Comparison of ENCODE assay signal across 28 mouse cellular contexts in the genomic region with DNA sequence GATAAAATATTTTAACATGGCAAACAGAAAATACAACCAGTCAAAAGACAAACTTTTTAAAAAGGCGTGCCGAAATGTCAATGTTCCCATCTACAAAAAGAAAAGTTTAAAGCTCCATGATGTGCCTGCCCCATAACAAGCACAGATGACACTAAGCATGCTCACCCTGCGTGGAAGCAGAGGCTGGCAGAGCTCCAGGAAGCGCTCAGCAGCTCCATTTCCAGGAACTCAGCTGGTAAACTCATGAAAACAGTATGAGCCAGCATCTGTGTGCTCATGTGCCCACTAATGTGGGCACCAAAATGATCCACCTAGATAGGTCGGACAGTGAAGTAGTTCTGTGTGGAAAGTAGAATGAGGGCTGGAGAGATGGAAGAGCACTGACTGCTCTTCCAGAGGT. TPM values are rescaled to one million over a fixed set of nuclear protein-coding genes. Genes with fewer than 3 reads are reported as not detected.
DNase-seq lines count a peak whose midpoint lies in the region; ATAC-seq and TF ChIP-seq lines count a peak whose summit lies in the region.
"Had no signal": no experiment of that assay in that cellular context is flagged by ENCODE, and none has a peak within 500 bp of the region (broad histone marks: within the 10 kb centered on the region; RNA-seq: fewer than 3 reads in every experiment).

No protein-coding gene starts in this region.

- H3K9ac ChIP-seq in liver, postnatal 0 days (replicated peaks) = no peak overlapping the region
- H3K9ac ChIP-seq: embryonic facial prominence, embryonic 12.5 days; forebrain, embryonic 13.5 days; heart, embryonic 12.5 days; liver, embryonic 13.5 days; midbrain, embryonic 15.5 days; neural tube, embryonic 12.5 days had no signal

- H3K4me2 ChIP-seq in liver, postnatal 0 days (ENCODE audit: low read depth, low read length) = no peak overlapping the region
- H3K4me2 ChIP-seq: embryonic facial prominence, embryonic 12.5 days; forebrain, embryonic 13.5 days; heart, embryonic 12.5 days; liver, embryonic 13.5 days; midbrain, embryonic 15.5 days; neural tube, embryonic 12.5 days had no signal

- no peak for TF ChIP-seq CTCF in liver, postnatal 0 days (IDR thresholded peaks at IDR 0.05; ENCODE audit: low read depth)
- TF ChIP-seq CTCF in brain, embryonic 14.5 days (IDR thresholded peaks at IDR 0.05; ENCODE audit: borderline replicate concordance, extremely low read depth, insufficient read depth, insufficient read length) = no peak

- DNase-seq in heart, postnatal 4 days = peak; percentile 30
- no peak for DNase-seq in heart, adult 8-10 months (ENCODE audit: low spot score)
- peak; percentile 29 for DNase-seq in liver, postnatal 0 days
- DNase-seq in liver = no peak
- peak; percentile 7 for DNase-seq in brain, embryonic 14.5 days (ENCODE audit: low read depth)
- DNase-seq in limb, embryonic 10.5 days (ENCODE audit: low spot score) = no peak
- DNase-seq: adrenal gland, adult 8-10 months; B cell, adult 2 months; cerebellum, adult 11 months; heart, postnatal 10 days; kidney, adult 18-20 months; kidney, postnatal 25 days; liver, embryonic 13.5 days; lung, postnatal 4 days; retina, postnatal 1 day; right cerebral cortex, postnatal 4 days; thymus, postnatal 14 days had no signal

- no peak overlapping the region for H3K4me3 ChIP-seq in liver, postnatal 0 days (ENCODE audit: low read depth, low read length)
- no peak overlapping the region for H3K4me3 ChIP-seq in limb, embryonic 10.5 days
- H3K4me3 ChIP-seq: embryonic facial prominence, embryonic 12.5 days; erythroblast, embryonic 14.5 days; forebrain, embryonic 13.5 days; heart, embryonic 12.5 days; liver, embryonic 13.5 days; midbrain, embryonic 15.5 days; neural tube, embryonic 12.5 days had no signal

- H3K36me3 ChIP-seq in liver, postnatal 0 days (replicated peaks; ENCODE audit: insufficient read depth, low read length) = peaks cover 17% of the 10 kb centered on the region
- peaks cover 78% of the 10 kb centered on the region for H3K36me3 ChIP-seq in limb, embryonic 10.5 days

- ATAC-seq in liver, postnatal 0 days = no peak
- no peak for ATAC-seq in erythroid progenitor cell, adult 5-6 weeks (replicated peaks; ENCODE audit: low FRiP score, poor library complexity, severe bottlenecking)
- ATAC-seq: activated CD4-positive, CD25-positive, alpha-beta regulatory T cell, adult 4 months; forebrain, embryonic 13.5 days; midbrain, embryonic 15.5 days had no signal

- no peaks in the 10 kb centered on the region for H3K9me3 ChIP-seq in liver, postnatal 0 days (ENCODE audit: low read length)
- H3K9me3 ChIP-seq in limb, embryonic 10.5 days (replicated peaks) = no peaks in the 10 kb centered on the region
- H3K9me3 ChIP-seq: embryonic facial prominence, embryonic 12.5 days; forebrain, embryonic 13.5 days; G1E; heart, embryonic 12.5 days; liver, embryonic 13.5 days; midbrain, embryonic 15.5 days; neural tube, embryonic 12.5 days had no signal

- no peak overlapping the region for H3K27ac ChIP-seq in liver, postnatal 0 days (ENCODE audit: low read depth)
- no peak overlapping the region for H3K27ac ChIP-seq in limb, embryonic 10.5 days
- H3K27ac ChIP-seq: embryonic facial prominence, embryonic 12.5 days; forebrain, embryonic 13.5 days; liver, embryonic 13.5 days; midbrain, embryonic 15.5 days; neural tube, embryonic 12.5 days had no signal

- TF ChIP-seq POLR2A in brain, embryonic 14.5 days (IDR thresholded peaks at IDR 0.05; ENCODE audit: borderline replicate concordance, extremely low read depth, insufficient read depth, insufficient read length, poor library complexity, severe bottlenecking) = no peak

- peaks cover 4% of the 10 kb centered on the region for H3K4me1 ChIP-seq in liver, postnatal 0 days (ENCODE audit: insufficient read depth)
- no peaks in the 10 kb centered on the region for H3K4me1 ChIP-seq in limb, embryonic 10.5 days
- H3K4me1 ChIP-seq: embryonic facial prominence, embryonic 12.5 days; forebrain, embryonic 13.5 days; heart, embryonic 12.5 days; midbrain, embryonic 15.5 days; neural tube, embryonic 12.5 days had no signal

- no peaks in the 10 kb centered on the region for H3K27me3 ChIP-seq in liver, postnatal 0 days (ENCODE audit: insufficient read depth, low read length)
- no peaks in the 10 kb centered on the region for H3K27me3 ChIP-seq in limb, embryonic 10.5 days (ENCODE audit: low read depth, poor library complexity, severe bottlenecking)
- H3K27me3 ChIP-seq: CH12.LX; embryonic facial prominence, embryonic 12.5 days; forebrain, embryonic 13.5 days; heart, embryonic 12.5 days; liver, embryonic 13.5 days; midbrain, embryonic 15.5 days; neural tube, embryonic 12.5 days had no signal

- WGBS in liver, postnatal 0 days (ENCODE audit: insufficient replicate concordance) = 67% methylated on average over 5 of the region's 5 CpGs
- 94% methylated on average over 5 of the region's 5 CpGs for WGBS in limb, embryonic 10.5 days

- TF ChIP-seq EP300 in liver, postnatal 0 days (IDR thresholded peaks at IDR 0.05; ENCODE audit: low read depth) = no peak

RNA-seq across cellular contexts. Expression of a gene that starts 20.4 kb away (rescaled TPM):
- total RNA-seq in heart, postnatal 4 days (2021) = 10 to 100 TPM; 25.6 to 27.9 TPM
- 10 to 100 TPM; 19.1 to 23.0 (median 20.6) TPM for total RNA-seq in heart, adult 8-10 months (2022)
- polyA plus RNA-seq in liver, postnatal 0 days (2015; fragmentation: Nextera tagmentation; extraction: Ambion mirVana) = 6.1 and 6.4 TPM in 2 replicates
- polyA plus RNA-seq in brain, embryonic 14.5 days (2012; rRNA removed) = 31.2 and 34.2 TPM in 2 replicates
- 3.2 and 8.4 TPM in 2 replicates for total RNA-seq in erythroid progenitor cell, adult 5-6 weeks (2015; ENCODE audit: low replicate concordance)
- total RNA-seq in erythroid progenitor cell, adult 5-6 weeks (2017; ENCODE audit: low replicate concordance) = 3.1 and 3.8 TPM in 2 replicates
- 63.0 and 65.1 TPM in 2 replicates for polyA plus RNA-seq in limb, embryonic 10.5 days (2016; fragmentation: Nextera tagmentation; extraction: Ambion mirVana)

RNA-seq across cellular contexts. Expression of a gene that starts 37.6 kb away (rescaled TPM):
- total RNA-seq in heart, postnatal 4 days (2021) = under 1 TPM; 0.19 to 0.52 TPM
- 10 to 100 TPM in 1 of 4 experiments, 1 to 10 TPM in 1, under 1 TPM in 2; 0.25 to 79.7 (median 1.2) TPM for total RNA-seq in heart, adult 8-10 months (2022)
- 0.49 and 0.56 TPM in 2 replicates for polyA plus RNA-seq in liver, postnatal 0 days (2015; fragmentation: Nextera tagmentation; extraction: Ambion mirVana)
- 0.05 and 0.29 TPM in 2 replicates for polyA plus RNA-seq in brain, embryonic 14.5 days (2012; rRNA removed)
- total RNA-seq in erythroid progenitor cell, adult 5-6 weeks (2015; ENCODE audit: low replicate concordance) = 5.4 and 17.6 TPM in 2 replicates
- 3.6 and 5.7 TPM in 2 replicates for total RNA-seq in erythroid progenitor cell, adult 5-6 weeks (2017; ENCODE audit: low replicate concordance)
- polyA plus RNA-seq in limb, embryonic 10.5 days (2016; fragmentation: Nextera tagmentation; extraction: Ambion mirVana) = not detected in 2 replicates
- total RNA-seq: CH12.LX, G1E had no signal
- polyA plus RNA-seq: erythroblast, embryonic 14.5 days; G1E; hindbrain, embryonic 11.5 days had no signal

RNA-seq across cellular contexts. Expression of a gene that starts 43.0 kb away (rescaled TPM):
- 10 to 100 TPM; 12.0 to 12.7 TPM for total RNA-seq in heart, postnatal 4 days (2021)
- total RNA-seq in heart, adult 8-10 months (2022) = 10 to 100 TPM in 2 of 4 experiments, 1 to 10 TPM in 2; 9.0 to 10.9 (median 9.9) TPM
- polyA plus RNA-seq in liver, postnatal 0 days (2015; fragmentation: Nextera tagmentation; extraction: Ambion mirVana) = 20.0 and 21.8 TPM in 2 replicates
- 68.7 and 86.1 TPM in 2 replicates for polyA plus RNA-seq in brain, embryonic 14.5 days (2012; rRNA removed)
- 30.6 and 51.2 TPM in 2 replicates for total RNA-seq in erythroid progenitor cell, adult 5-6 weeks (2015; ENCODE audit: low replicate concordance)
- 27.9 and 33.4 TPM in 2 replicates for total RNA-seq in erythroid progenitor cell, adult 5-6 weeks (2017; ENCODE audit: low replicate concordance)
- 24.6 and 25.5 TPM in 2 replicates for polyA plus RNA-seq in limb, embryonic 10.5 days (2016; fragmentation: Nextera tagmentation; extraction: Ambion mirVana)

Comparison
In these comparisons a context has a peak if more than half of its experiments do, and no peak if none do; other contexts are left out.
1. DNase-seq: peak in heart, postnatal 4 days (single experiment), liver, postnatal 0 days (single experiment) and brain, embryonic 14.5 days (single experiment); none in heart, adult 8-10 months (single experiment), liver (single experiment) and limb, embryonic 10.5 days (single experiment).